Mouse (Mus musculus) midbrain, postnatal 0 days (tissue): Measurements from ENCODE around the gene Epsti1. TPM values are rescaled to one million over a fixed set of nuclear protein-coding genes. Genes with fewer than 3 reads are reported as not detected.

ENCODE experiments used
- ATAC-seq: fragments of 200-750 bp; cut with Nextera tagmentation; 2 replicates; pipeline ENCODE4 v1.8.0; 2017; ENCODE audit warnings: moderate number of reproducible peaks, mild to moderate bottlenecking, moderate TSS enrichment, moderate library complexity; ENCODE audit not compliant: low FRiP score
- DNase-seq: peaks from one replicate; pipeline ENCODE4 v3.0.0-alpha.2; 2015; ENCODE audit warnings: low spot score
- H3K27ac ChIP-seq: fragments of 300-500 bp; sonication (generic); 2 replicates; pipeline ENCODE4 v1.5.1; 2014; ENCODE audit warnings: low read depth, mild to moderate bottlenecking, low read length, mixed read lengths
- H3K27me3 ChIP-seq: fragments of 300-500 bp; sonication (generic); 2 replicates; pipeline ENCODE4 v1.6.1; 2014; ENCODE audit warnings: low read length, control low read depth, mixed read lengths; ENCODE audit not compliant: insufficient read depth
- H3K36me3 ChIP-seq: fragments of 300-500 bp; sonication (generic); 2 replicates; pipeline ENCODE4 v1.6.1; 2014; ENCODE audit warnings: low read length, control low read depth, mixed read lengths; ENCODE audit not compliant: insufficient read depth
- H3K4me1 ChIP-seq: fragments of 300-500 bp; sonication (generic); 2 replicates; pipeline ENCODE4 v1.6.1; 2014; ENCODE audit warnings: mild to moderate bottlenecking, control low read depth, antibody characterized with exemption, low read length, mixed read lengths; ENCODE audit not compliant: insufficient read depth
- H3K4me2 ChIP-seq: fragments of 300-500 bp; sonication (generic); 2 replicates; pipeline ENCODE4 v1.6.1; 2014; ENCODE audit warnings: low read depth, mild to moderate bottlenecking, low read length, mixed read lengths; ENCODE audit not compliant: poor library complexity, severe bottlenecking
- H3K4me3 ChIP-seq: fragments of 300-500 bp; sonication (generic); 2 replicates; pipeline ENCODE4 v1.5.1; 2014; ENCODE audit warnings: low read depth, mild to moderate bottlenecking, low read length, moderate library complexity
- H3K9ac ChIP-seq: fragments of 300-500 bp; sonication (generic); replicated peaks from 2 replicates; pipeline ENCODE4 v1.6.1; 2014; ENCODE audit warnings: mild to moderate bottlenecking, low read length, moderate library complexity, mixed read lengths; ENCODE audit not compliant: poor library complexity, severe bottlenecking
- H3K9me3 ChIP-seq: fragments of 300-500 bp; sonication (generic); 2 replicates; pipeline ENCODE4 v1.6.1; 2016; ENCODE audit warnings: low read length, control low read depth
- CTCF ChIP-seq: IDR thresholded peaks from 2 replicates; pipeline ENCODE4 v1.5.1; 2016; ENCODE audit warnings: antibody characterized with exemption, mild to moderate bottlenecking
- WGBS: fragments of 180-500 bp; shearing (Covaris S2); extraction: QIAGEN DNeasy Blood & Tissue Kit; methylation state at CpG from one replicate; pipeline ENCODE4 v1.1.7; 2014; 5-methylcytosine and 5-hydroxymethylcytosine counted together
- polyA plus RNA-seq: library from polyadenylated mRNA; unstranded; fragments of >200 nt; fragmentation: Nextera tagmentation; extraction: Ambion mirVana; gene quantifications from 2 replicates; pipeline ENCODE4 v1.2.1, GENCODE M21; 2015
- total RNA-seq: library from RNA; depleted of rRNA; stranded (reverse); fragments of >200 nt; gene quantifications from 2 replicates; pipeline ENCODE4 v1.2.3, GENCODE M21; 2014; rRNA removed

Gene Epsti1
- total and polyA plus RNA-seq, 2 experiments from 2014 or later, result 0.68 to 1.0 TPM

DNA sequence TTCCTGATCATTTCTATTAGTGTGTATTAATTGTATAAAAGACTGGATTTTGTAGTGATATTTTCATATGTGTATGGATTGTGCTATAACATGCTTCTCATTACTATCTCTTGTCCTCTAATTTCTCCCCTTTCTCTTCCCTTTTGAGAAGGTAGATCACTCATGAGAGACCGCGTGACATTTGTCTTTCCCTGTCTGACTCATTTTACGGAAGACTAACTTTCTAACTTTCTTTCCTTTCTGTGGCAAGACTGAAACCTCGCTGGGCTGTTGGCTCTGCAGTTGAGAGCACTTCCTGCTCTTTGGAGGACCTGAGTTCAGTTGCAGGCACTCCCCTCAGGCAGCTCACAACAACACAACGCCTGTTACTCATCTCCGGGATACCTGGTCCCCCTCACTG, 136.6 kb downstream of the Epsti1 start:
- WGBS, result 91% methylated on average over 6 of the region's 6 CpGs
- ATAC-seq (no peak), DNase-seq (no peak)
- Histone ChIP-seq H3K9me3 (no peaks in the 10 kb centered on the region), H3K4me2 (no peak overlapping the region), H3K4me1 (no peaks in the 10 kb centered on the region), H3K27me3 (no peaks in the 10 kb centered on the region), H3K27ac (no peak overlapping the region), H3K36me3 (no peaks in the 10 kb centered on the region), H3K9ac (no peak overlapping the region), H3K4me3 (no peak overlapping the region)
- TF ChIP-seq CTCF, result no peak

DNA sequence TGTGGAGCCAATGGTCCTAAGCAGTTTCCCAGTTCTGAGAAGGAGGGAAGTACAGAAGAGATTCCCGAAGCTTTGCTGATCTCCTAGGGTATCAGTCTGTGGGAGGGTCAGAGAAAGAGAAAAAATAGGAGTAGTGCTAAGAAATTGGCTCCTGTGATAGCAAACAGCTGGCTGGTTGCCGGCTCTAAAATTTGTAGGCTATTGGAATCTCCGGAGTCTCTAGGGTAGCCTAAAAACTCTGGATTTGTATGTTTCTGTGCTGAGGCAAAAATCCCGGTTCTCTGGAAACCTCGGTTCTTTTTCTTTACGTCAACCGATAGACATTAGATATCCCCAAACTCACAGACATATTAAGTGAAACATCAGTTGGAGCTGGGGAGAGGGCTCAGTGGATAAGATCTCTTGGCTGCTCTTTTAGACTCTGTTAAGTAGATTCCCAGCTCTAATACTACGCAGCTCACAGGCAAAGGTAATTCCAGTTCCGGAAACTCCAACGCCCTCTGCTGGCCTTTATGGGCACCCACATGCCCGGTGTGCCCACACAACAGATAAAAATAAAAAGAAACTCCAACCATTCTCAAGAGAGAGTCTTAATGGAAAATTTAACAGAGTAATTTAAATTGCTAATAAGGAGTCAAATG, 138.0 kb downstream of the Epsti1 start:
- Histone ChIP-seq H3K36me3 (no peaks in the 10 kb centered on the region), H3K27ac (no peak overlapping the region), H3K9ac (no peak overlapping the region), H3K27me3 (no peaks in the 10 kb centered on the region), H3K4me1 (no peaks in the 10 kb centered on the region), H3K4me2 (no peak overlapping the region), H3K4me3 (no peak overlapping the region), H3K9me3 (no peaks in the 10 kb centered on the region)
- DNase-seq (no peak), ATAC-seq (no peak)
- TF ChIP-seq CTCF, result peak; percentile 25
- WGBS, result 81% methylated on average over 11 of the region's 11 CpGs

- no peak overlapping the region for H3K27ac ChIP-seq
- H3K9me3 ChIP-seq, result no peaks in the 10 kb centered on the region
- no peak for TF ChIP-seq CTCF
- no peak overlapping the region for H3K4me2 ChIP-seq
- H3K36me3 ChIP-seq, result no peaks in the 10 kb centered on the region
- H3K9ac ChIP-seq, result no peak overlapping the region
- H3K4me1 ChIP-seq, result no peaks in the 10 kb centered on the region
- H3K27me3 ChIP-seq, result no peaks in the 10 kb centered on the region
- ATAC-seq, result no peak
- H3K4me3 ChIP-seq, result no peak overlapping the region
- no peak for DNase-seq
- 22% methylated on average over 2 of the region's 2 CpGs for WGBS
Observed at GRCm38 (mm10) chr14:78043079-78043478, 139.0 kb downstream of the Epsti1 start.

DNA sequence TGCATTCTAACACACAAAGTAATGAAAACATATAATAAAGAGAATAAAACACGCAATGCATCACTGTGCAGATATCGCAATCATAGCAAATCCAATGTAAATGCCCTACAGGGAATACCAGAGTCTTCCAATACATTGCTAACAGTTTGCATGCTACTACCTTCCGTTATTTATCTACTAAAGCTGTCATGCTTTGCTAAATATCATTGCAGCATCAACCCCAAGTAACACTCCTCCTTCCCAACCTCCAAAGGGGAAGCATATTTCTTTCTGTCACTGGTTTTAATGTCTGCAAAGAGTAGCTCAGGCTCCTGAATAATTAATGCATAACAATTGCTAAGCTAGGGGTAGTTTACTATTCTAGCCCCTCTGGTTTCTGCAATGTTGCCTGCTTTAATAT, 144.2 kb downstream of the Epsti1 start:
- 83% methylated on average over 3 of the region's 3 CpGs for WGBS
- Histone ChIP-seq H3K9me3 (no peaks in the 10 kb centered on the region), H3K9ac (no peak overlapping the region), H3K27me3 (no peaks in the 10 kb centered on the region), H3K4me3 (no peak overlapping the region), H3K36me3 (no peaks in the 10 kb centered on the region), H3K4me2 (no peak overlapping the region), H3K4me1 (no peaks in the 10 kb centered on the region), H3K27ac (no peak overlapping the region)
- TF ChIP-seq CTCF, result no peak
- no peak for ATAC-seq
- DNase-seq, result no peak

DNA sequence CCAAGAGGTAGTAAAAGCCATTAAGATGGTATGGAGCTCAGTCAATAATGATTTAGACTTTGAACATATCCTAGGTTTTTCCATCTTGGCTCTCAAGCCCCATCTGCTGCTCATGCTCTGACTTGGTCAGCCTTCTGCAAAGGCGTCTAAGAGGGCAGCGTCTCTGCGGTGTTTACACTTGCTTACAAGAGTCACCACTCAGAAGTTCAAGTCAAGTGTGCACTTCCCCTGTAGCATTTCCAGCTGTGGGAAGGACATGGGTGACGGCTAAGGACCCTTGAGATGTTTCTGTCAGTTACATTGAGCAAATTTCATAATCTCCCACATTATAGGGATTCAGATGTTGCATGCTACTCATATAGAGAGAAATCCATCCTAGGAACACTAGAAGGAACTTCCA, 144.6 kb downstream of the Epsti1 start:
- Histone ChIP-seq H3K4me3 (no peak overlapping the region), H3K9me3 (no peaks in the 10 kb centered on the region), H3K27me3 (no peaks in the 10 kb centered on the region), H3K4me1 (no peaks in the 10 kb centered on the region), H3K36me3 (no peaks in the 10 kb centered on the region), H3K9ac (no peak overlapping the region), H3K27ac (no peak overlapping the region), H3K4me2 (no peak overlapping the region)
- ATAC-seq (no peak), DNase-seq (no peak)
- 89% methylated on average over 4 of the region's 4 CpGs for WGBS
- 0 out of 2 replicates have a peak, but pooled peaks have one; percentile 5 for TF ChIP-seq CTCF

Other genes starting within 250 kb of the Epsti1 start
- gene Dnajc15, start 29.1 kb upstream of the Epsti1 start, total RNA-seq, result 16.0 and 21.8 TPM in 2 replicates
- gene Dnajc15, start 29.1 kb upstream of the Epsti1 start, polyA plus RNA-seq, result 96.0 and 105 TPM in 2 replicates
- 5.1 and 5.7 TPM in 2 replicates for gene Fam216b, start 184.8 kb downstream of the Epsti1 start, total RNA-seq
- gene Fam216b, start 184.8 kb downstream of the Epsti1 start, polyA plus RNA-seq, result 3.8 and 4.8 TPM in 2 replicates